Mouse (Mus musculus) retina, adult 2 months (tissue): ENCODE data around the gene Dph1.

Experiments used
- DNase-seq: peaks from one replicate; pipeline ENCODE4 v3.0.0-alpha.2; 2012; ENCODE audit warnings: low read depth, low spot score

The Dph1 gene

GRCm38 (mm10) chr11:75190905-75191441, at the start of gene Dph1:
Dph1 (minus strand) TSS chr11:75191241.
- DNase-seq: no peak

- no peak for DNase-seq
Measured at GRCm38 (mm10) chr11:75240158-75240934, 49.3 kb upstream of the Dph1 start.

GRCm38 (mm10) chr11:75234745-75235144, 43.7 kb upstream of the Dph1 start:
- DNase-seq: no peak

- DNase-seq: no peak
Measured at GRCm38 (mm10) chr11:75232434-75232833, 41.4 kb upstream of the Dph1 start.

DNA sequence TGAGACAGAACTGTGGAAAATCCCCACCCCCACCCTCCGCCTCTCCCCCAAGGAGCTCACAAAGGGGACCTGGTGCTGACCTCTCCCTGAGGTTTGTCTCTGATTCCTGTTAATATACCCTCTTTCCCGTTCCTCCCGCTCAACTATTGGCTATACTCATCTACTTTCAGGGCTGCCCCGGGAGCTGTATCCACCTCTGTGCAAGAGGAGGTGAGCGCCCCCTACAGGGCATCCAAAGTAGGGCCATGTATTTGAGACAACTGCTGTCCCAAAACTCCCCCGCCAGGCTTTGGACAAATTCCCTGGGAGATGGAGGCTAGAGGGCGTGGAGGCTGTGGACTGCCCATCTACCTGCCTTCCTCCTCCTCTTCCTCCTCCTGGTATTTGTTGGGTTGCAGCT, 40.7 kb upstream of the Dph1 start:
- no peak for DNase-seq

GRCm38 (mm10) chr11:75230272-75230760, 39.3 kb upstream of the Dph1 start:
- DNase-seq: no peak

- DNase-seq: no peak
Measured at GRCm38 (mm10) chr11:75229289-75229688, 38.2 kb upstream of the Dph1 start.

GRCm38 (mm10) chr11:75227632-75228031, 36.6 kb upstream of the Dph1 start:
- DNase-seq: no peak

- DNase-seq: no peak
Measured at GRCm38 (mm10) chr11:75224835-75225234, 33.8 kb upstream of the Dph1 start.

GRCm38 (mm10) chr11:75224062-75224461, 33.0 kb upstream of the Dph1 start:
- DNase-seq: no peak

DNA sequence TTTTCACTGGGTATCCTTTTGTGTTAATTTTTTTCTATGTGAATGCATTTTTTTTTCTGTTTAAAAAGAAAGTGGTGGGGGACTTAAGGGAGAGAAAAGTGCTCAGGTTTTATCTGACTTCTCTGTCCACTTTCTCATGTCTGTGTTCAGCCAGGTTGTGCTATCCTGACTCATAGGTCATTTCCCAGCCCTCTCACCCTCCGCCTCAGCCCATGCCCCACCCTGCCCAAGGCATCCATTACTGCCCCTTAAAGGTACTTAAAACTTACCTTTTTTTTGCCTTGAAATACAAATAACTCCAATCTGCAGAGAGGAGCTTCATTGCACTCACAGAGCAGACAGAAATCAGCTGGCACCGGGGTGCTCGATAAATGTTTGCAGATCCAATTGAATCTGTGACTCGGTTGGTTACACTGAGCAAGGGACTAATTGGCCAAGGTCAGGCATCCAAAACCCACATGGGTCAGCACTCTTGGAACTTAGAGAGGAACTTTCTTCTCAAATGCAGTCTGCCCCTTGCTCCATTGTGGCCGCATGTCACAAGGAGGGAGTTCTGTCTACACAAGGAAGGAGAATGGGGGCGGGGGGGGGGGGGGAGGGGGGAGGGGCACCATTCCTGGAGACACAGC, 29.6 kb upstream of the Dph1 start:
- no peak for DNase-seq

- DNase-seq: no peak
Measured at GRCm38 (mm10) chr11:75220115-75220514, 29.1 kb upstream of the Dph1 start.

DNA sequence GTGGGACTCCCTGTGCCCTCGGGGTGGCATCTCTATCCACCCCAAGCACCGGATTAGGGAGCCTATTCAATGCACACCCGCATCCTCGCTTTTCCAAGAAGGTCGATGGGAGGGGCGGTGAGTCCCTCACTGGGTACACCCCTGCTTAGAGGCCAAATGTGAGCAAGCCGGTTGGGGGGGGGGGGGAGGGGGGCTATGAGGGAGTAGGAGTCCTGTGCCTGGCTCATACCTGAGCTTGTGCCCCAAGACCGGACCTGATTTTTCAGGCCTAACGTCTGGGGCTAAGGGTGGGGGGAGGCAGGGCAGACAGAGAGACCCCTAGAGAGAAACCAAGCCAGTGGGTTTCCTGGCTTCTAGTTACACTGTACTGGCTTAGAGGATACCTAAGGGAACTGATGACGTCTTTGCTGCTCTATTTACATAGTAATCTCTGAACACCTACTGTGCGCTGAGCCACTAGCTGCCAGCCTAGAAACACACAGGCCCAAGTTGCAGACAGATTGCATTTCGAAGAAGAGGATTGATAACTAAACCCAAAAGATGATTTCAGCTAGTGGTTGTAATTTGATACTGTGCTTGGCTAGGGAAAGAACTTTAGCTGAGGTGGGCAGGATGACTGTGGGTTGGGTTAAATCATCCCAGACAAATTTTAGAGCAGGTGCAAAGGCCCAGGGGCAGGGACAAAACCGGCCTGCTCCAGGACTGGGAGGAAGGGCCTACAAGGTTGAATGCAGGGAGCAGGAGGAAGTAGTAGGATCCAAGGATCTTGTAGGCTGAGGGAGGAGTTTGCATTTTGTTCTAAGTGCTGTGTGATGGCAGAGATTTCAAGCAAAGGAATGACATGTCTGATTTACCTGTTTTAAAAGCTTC, 23.3 kb upstream of the Dph1 start:
- no peak for DNase-seq

DNA sequence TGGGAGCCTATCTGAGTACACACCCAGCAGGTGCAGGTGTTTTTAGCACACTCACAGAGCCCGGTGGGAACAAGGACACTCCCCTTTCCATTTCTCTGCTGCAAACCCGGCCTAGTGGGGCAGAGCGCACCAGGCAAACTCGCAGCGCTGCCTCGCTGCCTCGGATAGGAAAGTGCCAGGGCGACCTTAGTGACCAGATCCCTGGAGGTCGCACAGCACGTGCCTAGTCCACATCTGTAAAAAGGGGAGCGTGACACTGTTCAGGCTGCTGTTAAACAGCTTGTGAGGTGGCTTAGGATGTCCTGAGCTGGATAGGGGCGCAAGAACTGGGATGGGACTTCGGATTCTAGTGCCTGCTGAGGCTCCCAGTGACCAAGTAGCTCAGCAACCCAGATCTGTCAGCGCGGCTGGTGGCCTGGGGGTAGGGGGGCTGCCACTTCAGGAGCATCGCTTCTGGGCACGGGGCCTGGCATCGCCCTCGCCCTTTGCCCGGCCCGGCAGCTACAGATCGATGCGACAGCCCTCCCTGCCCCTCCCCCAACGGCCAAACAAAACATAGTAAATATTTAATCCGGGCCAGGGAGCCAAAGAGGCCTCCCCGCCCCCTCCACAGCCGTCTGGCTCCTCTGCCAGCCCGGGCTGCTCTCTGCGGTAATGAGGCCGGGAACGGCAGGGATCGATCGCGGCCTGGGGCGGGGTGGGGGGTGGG, 22.5 kb upstream of the Dph1 start:
- no peak for DNase-seq

DNA sequence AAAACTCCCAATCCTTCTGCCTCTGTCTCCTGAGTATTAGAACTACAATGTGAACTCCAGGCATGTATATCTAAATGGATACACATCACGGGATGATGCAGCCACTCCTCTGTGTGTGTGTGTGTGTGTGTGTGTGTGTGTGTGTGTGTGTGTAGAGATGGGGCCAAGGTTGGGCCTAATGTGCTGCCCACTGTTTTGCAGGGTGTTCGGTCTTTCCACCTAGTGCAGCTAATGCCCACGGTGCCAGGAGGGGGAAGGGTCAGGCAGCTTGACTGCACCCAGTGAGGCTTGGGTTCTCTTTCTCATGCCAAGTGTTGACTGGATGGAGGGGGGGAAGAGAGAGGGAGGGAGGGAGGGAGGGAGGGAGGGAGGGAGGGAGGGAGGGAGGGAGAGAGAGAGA, 21.8 kb upstream of the Dph1 start:
- no peak for DNase-seq

GRCm38 (mm10) chr11:75212031-75212667, 21.1 kb upstream of the Dph1 start:
- no peak for DNase-seq

DNA sequence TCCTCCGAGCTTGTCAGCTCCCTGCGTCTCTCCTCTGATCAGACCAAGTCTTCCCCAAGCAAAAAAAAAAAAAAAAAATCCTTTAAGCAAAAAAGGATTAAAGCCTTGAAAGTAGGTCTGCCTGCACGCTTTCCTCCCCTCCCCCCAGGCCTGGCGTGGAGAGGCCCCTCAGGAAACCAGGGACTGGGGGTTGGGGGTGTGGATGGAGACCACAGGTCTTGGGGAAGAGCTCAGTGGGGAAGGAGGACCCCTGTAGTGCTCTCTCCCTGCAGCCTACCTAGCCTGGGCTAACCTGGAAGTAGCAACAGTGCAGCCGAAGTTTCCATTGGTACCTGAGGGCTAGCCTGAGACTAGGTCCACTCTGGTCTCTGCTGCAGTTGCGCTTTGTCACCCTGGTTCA, 19.7 kb upstream of the Dph1 start:
- DNase-seq: no peak

- DNase-seq: no peak
Measured at GRCm38 (mm10) chr11:75210093-75210492, 19.1 kb upstream of the Dph1 start.

DNA sequence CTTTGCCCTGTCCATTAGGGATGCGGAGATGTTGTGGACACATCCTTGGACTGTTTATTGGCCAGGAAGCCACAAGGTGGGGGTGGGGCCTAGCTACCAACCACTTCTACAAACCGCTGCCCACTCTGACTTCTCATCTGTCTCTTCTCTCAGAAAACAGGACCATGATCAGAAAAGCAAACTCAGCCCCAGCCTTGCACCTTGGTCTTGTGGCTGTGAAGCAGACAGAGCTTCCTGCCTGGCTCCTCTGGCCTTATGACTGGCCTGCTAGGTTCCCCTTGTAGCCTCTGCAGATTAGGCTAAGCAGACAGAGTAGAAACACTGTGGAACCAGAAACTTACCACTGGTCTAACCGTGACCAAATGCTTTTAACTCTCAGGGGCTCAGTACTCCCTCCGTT, 18.3 kb upstream of the Dph1 start:
- no peak for DNase-seq

- DNase-seq: no peak
Measured at GRCm38 (mm10) chr11:75206347-75206746, 15.3 kb upstream of the Dph1 start.

- no peak for DNase-seq
Measured at GRCm38 (mm10) chr11:75204472-75204871, 13.4 kb upstream of the Dph1 start.
